Mouse (Mus musculus) fibroblast of lung, adult 2 months (primary cell): Measurements from ENCODE around the gene Foxl1.
A peak's percentile ranks its signal among the peaks of the same experiment; 100 is the strongest.

Source experiments
- DNase-seq: peaks from one replicate; pipeline ENCODE4 v3.0.0-alpha.2; 2011; ENCODE audit warnings: low read depth

Foxl1 gene

DNA sequence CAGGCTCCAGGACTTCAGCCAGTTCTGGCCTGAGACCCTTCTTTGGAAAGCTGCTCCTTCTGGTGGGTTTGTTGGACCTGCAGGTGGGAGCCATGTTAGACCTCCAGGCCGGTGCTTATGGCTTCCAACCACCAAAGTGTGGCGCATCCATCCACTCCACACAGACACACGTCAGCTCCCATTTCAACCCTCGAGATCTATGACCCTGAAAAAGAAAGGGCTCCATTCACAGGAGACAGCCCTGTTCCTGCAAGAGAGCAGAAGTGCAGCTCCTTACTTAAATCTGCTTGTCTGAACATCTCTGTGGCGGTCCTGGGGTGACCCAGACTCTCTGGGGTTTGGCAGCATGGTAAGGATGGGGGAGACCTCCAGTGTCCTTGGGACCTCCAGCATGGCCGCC is 34.2 kb upstream of the Foxl1 start:
- no peak for DNase-seq

DNA sequence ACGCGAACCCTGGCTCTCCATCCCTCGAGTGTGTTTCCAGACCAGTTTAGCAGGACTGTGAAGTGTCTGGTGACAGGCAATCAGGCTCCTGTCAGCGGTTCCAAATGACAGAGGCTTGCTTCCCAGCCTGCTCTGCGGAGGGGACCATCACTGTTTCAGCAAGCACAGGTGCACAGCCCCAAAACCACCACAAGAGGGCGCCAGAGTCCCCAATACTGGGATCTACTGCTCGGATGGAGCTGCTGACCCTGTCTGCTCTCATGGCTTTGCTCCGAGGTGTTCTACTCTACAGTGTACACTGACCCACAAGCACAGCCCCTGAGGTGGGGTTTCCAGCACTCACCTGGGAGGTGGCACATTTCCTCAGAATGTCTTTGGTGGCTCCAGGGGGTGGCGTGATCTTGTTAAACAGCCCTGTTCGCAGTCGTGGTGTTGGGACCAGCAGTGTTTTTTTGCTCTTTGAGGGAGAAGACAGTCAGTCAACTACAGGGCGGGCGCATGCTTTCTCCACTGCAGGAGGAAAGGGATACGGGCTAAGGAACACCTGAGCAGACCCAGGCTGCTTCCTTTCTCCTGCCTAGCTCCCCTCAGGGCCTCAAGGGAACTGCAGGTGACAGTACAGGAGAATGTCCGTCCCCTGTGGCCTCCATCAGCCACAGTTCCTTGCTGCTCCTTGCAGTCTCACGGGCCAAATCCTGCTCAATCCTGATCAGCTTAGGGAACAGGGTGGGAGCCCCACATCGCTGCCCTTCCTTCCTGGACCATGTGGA is 23.5 kb upstream of the Foxl1 start:
- DNase-seq = no peak

DNA sequence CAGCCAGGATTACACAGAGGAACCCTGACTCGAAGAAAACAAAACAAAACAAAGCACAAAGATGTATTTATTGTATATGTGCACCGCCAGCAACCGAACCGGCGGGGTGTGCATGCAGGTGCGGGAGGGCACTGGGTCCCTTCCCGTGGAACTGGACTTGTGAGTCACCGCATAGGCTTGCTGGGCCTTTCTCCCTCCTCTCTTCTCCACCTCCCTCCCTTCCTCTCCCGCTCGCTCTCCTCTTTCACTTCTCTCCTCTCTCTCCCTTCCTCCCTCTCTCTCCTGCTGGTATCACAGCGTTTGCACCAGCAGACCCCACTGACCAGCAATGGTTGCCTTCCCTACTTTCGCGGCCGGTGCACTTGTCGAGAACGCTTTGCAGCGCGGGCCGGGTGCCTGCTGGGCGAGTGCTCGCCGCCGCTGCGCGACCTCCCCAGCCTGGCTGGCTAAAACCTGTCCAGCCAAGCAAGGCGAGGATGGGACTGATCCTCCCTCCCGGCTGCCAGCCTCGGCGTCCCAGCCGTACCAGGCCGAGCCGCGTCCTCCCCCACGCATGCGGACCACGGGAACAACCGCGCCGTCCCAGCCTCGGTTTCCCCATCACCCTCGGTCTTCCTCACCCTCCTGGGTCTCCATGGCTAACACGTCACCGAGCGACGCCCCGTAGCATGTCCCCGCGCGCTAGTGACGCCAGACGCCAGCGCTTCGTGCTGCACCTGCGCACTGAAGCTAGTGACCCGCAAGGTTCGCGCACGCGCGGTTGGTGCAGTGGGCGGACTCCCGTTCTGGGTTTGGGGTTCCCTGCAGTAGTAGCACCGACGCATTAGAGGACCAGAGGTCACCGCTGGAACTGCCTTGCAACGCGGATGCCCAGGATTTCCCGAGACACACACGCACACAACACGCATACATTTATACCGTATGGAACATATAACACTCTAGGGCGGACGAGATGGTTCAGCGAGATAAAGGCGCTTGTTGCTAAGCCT is 19.8 kb upstream of the Foxl1 start, which contains the start of gene Mthfsd:
Gene Mthfsd (minus strand): TSS at position 725 of the 989 bp plus-strand sequence.
- DNase-seq = peak; percentile 95

DNA sequence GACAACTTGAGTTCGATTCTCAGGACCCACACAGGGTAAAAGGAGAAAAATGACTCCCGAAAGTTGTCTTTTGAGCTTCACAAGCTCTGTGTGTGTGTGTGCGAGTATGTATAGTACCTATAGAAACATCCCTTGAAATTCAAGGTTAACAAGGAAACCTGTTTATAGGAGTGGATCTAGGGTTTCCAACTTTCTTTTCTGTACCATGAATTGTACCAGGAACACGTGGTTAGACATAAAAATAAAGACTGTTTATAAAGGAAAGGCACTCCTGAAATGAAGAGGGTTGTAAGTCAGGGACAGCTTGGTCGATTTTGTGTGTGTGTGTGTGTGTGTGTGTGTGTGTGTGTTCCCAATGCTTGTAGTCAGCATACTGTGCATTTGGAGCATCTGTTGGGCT is 19.1 kb upstream of the Foxl1 start:
- DNase-seq = no peak

DNA sequence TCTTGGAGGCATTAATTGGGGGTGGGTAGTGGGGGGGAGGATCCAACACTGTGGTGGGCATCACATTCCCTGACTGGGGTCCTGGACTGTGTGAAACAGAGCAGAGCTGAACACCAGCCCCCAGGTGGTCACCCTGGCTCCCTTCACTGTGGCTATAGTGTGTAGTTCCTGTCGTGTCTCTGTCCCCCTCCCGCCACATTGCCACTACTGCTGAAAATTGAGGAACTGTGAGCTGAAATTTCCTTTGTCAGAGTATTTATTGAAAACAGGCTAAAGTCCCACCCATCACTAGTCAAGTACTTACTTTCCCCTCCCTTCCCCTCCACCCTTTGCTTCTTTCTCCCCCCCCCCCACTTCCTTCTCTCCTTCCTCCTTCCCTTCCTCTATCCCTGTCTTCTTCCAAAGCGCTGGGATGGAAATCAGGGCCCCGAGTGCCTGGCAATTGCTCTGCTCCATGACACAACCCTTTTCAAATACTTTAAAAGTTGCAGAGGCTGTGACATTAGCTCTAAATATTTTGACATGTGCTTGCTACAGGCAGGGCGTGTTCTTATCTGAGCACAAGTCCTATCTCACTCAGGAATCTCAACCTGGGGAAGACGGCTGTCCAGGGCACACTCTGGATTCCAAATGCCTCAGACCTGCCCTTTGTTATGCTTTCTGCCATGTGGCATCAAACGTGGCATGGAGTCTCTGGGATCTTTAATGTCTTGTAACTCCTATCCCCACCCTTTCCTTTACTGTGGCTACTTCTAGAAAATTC is 16.4 kb upstream of the Foxl1 start:
- no peak for DNase-seq

DNA sequence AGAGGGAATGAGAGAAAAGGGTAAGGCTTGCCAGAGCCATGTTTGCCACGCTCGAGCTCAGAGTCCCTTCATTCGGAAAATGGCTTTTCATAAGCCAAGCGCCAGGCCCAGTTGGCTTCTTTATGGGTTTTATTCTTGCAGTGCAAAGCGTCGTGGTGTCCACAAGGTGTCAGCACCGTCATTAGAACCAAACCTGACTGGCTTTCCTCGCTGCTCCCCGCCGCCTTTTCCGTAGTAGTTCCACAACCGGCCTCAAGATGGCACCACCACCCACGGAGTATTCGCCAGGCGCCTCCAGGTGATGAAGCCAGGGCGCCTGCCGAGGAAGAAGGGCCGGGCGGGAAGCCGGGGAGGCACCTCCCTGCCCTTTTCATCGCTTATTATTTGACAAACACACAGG is 14.5 kb upstream of the Foxl1 start:
- DNase-seq = peak; percentile 74

DNA sequence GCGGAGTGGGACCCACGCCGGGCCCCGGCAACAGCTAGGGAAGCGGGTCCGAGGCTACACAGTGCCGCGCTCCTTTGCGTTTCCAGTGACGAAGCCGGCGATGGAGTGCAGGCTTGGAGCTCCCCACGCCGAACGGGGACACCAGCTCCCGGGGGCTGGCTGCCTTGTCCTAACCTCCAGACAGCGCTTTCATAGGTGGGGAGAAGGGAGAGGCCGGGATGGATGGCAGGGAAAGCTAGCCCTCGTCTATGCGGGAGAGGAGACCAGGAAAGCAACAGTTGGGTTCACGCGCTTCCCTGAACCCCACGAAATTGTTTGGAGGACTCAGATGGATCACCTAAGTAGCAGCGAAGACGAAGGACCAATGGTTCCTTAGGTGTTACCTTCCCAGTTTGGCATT is 12.6 kb upstream of the Foxl1 start:
- DNase-seq = no peak

DNA sequence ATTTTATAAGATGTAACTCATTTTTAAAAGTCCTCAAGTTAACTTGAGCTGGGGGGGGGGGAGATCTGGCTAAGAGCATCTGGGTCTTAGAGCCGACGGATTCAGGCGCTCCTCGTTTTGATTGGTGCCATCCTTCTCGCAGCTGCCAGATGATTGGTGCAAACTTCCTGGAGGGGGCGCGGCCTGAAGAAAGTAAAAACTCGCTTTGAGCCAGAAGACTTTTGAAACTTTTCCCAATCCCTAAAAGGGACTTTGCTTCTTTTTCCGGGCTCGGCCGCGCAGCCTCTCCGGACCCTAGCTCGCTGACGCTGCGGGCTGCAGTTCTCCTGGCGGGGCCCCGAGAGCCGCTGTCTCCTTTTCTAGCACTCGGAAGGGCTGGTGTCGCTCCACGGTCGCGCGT is 11.8 kb upstream of the Foxl1 start, which contains the start of gene Foxc2:
Gene Foxc2 (plus strand): TSS at position 224 of the 400 bp plus-strand sequence.
- DNase-seq = peak; percentile 86

DNA sequence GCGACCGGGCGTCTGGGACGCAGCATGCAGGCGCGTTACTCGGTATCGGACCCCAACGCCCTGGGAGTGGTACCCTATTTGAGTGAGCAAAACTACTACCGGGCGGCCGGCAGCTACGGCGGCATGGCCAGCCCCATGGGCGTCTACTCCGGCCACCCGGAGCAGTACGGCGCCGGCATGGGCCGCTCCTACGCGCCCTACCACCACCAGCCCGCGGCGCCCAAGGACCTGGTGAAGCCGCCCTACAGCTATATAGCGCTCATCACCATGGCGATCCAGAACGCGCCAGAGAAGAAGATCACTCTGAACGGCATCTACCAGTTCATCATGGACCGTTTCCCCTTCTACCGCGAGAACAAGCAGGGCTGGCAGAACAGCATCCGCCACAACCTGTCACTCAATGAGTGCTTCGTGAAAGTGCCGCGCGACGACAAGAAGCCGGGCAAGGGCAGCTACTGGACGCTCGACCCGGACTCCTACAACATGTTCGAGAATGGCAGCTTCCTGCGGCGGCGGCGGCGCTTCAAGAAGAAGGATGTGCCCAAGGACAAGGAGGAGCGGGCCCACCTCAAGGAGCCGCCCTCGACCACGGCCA is 11.1 kb upstream of the Foxl1 start:
- no peak for DNase-seq

DNA sequence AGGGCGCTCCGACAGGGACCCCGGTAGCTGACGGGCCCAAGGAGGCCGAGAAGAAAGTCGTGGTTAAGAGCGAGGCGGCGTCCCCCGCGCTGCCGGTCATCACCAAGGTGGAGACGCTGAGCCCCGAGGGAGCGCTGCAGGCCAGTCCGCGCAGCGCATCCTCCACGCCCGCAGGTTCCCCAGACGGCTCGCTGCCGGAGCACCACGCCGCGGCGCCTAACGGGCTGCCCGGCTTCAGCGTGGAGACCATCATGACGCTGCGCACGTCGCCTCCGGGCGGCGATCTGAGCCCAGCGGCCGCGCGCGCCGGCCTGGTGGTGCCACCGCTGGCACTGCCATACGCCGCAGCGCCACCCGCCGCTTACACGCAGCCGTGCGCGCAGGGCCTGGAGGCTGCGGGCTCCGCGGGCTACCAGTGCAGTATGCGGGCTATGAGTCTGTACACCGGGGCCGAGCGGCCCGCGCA is 10.5 kb upstream of the Foxl1 start:
- DNase-seq = no peak

DNA sequence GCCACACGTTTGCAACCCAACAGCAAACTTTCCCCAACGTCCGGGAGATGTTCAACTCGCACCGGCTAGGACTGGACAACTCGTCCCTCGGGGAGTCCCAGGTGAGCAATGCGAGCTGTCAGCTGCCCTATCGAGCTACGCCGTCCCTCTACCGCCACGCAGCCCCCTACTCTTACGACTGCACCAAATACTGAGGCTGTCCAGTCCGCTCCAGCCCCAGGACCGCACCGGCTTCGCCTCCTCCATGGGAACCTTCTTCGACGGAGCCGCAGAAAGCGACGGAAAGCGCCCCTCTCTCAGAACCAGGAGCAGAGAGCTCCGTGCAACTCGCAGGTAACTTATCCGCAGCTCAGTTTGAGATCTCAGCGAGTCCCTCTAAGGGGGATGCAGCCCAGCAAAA is 9.8 kb upstream of the Foxl1 start:
- DNase-seq = no peak

DNA sequence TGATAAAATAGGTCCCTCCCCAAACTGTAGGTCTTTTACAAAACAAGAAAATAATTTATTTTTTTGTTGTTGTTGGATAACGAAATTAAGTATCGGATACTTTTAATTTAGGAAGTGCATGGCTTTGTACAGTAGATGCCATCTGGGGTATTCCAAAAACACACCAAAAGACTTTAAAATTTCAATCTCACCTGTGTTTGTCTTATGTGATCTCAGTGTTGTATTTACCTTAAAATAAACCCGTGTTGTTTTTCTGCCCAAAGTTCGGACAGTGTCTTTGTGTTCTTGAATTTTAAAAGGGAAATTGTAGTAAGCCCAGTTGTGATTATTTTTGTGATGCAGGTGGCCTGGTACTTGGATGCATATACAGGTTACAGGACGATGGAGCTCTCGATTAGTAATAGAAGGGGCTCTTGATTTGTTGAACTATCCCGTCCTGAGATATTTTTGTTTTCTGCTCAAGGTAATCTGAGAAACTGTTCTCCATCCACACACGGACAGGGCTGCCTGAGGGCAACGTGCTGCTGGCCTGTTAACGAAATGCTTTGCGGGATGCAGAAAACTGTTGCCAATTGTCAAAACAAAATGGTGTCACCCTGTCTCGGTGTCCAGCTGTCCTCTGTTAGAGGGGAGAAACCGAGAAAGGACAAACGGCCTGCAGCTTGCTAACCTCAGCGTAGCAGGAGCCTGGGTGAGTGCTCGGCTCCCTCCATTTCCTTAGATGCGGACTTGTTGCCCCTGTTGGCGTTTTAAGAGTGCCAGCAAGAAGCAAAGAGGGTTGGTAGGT is 8.9 kb upstream of the Foxl1 start:
- DNase-seq = no peak

DNA sequence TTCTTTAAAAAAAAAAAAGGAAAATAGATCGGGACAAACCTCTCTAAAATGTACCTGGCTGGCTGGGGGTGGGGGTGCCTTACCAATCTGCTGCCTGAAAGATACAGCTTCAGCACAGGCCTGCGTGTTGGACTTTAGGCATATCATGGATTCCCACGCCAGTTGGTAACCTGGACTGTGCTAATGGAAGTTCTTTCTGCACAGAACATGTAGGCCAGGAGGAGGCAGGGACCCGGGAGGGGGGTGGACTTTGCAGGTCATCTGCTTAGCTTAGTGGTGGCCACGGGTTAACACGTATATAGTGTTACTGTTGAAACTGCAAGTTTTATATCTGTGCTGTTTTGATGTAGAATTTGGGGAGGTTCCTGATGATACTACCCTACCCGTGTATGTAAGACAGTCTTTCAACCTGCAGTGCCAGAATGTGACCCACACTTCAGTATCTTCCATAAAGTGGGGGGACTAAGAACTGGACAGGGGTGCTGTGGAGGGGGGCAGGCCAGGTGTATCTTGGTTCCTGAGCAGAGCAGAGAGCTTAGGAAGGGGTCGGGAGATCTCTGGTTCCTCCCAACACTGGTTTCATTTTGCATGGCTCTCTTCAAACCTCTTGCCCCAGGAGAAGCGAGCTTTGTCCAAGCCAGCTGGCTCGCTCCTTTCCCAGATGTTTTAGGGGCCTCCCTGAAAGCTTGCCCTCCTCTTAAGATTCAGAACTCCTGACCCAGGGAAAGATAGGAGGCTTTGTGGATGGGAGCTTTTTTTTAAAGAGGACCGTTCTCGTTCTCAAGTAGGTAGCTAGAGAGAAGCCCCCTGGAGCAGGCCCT is 7.9 kb upstream of the Foxl1 start:
- no peak for DNase-seq

DNA sequence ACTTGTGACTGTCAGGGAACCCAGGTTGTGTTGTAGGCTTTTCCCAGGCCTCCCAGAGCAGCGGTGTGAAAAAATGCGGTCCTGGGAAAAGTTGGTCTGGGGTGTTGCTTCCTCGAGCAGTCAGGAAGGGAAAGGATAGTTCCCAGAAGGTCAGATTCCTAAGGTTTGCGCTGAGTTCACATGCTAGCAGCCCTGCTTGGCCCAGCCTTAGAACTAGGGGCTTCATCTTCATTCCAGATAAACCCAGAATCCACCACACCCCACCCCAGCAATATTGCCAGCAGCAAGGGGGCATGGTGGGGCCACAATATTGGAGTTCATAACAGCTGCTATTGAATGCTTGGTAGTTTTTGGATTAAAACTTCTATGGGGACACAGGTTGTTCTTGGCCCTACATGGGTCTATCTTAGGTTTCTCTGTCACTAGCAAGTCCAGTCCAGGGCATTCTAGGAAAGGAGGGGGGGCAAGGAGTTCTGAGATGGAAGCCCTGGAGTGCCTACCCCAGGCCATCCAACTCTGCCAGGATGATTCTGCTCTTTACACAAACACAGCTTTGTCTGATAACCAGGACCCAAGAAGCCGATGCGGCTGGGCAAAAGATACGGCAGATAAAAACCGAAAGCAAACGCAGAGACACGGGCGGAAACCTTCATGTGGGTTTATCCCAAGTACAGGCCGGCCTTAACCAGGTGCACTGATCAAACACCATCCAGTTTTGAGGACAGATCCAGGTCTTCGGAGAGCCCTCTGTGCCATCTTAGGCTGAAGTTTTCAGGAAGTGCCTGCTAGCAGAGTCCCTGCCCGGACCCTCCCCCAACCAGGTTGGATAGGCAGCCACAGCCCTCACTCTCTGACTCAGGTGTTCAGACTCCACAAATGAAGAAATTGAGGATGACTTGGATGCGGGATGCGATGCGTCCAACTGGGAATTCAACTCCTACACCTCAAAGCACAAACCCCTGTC is 7.0 kb upstream of the Foxl1 start:
- DNase-seq = no peak

DNA sequence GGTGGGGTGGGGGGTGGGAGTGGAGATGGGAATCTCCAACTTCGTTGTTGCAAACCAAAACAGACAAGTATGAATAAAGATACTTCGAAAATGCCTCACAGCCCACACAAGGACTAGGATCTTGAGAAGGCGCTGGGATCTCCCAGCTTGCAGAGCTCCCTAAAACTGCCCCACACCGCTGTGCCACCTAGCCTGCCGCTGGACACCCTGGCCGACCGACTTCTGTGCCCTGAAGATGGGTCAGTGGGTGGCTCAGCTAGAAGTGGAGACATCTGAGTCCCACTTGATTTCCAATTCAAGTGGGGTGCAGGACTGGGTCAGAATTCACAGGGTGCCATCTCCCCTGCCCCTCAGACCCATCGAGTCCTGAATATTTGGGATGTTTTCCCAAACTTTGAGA is 6.0 kb upstream of the Foxl1 start:
- no peak for DNase-seq

DNA sequence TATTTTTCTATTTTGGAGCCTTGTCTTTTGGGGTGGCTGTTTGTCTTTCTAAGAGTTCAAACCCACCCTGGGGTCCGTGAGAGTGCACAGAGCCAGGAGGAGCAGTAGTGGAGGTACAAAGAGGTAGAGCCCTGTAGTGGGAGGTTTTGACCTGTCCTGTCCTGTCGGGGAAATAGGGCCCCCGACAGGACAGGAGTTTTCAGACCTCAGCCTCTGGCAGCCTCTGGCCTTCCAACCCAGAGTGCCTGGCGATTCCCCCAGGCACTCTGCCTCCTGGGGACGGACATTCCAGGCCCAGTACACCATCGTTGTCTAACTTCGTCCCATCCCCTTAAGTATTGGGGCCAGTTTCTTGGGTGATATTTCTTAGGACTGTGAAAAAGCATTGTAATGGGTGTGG is 5.4 kb upstream of the Foxl1 start:
- DNase-seq = no peak

DNA sequence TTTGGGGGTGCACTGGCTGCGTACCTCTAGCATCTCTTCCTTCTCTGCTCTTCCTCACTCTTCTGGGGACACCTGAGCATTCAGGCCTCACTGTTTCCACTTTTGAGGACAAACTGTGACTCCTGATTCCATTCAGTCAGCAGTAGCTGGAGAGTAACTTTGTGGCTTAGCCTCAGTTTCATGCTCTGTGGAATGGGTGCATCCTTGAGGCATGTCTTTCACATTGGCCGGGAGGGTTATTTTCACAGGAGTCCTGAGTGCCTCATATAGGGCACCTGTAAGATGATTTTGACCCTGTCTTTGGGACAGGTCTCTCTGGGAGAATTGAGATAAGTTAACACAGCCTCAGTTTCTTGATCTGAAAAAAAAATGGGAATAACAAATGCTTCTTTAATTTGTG is 4.6 kb upstream of the Foxl1 start:
- no peak for DNase-seq

DNA sequence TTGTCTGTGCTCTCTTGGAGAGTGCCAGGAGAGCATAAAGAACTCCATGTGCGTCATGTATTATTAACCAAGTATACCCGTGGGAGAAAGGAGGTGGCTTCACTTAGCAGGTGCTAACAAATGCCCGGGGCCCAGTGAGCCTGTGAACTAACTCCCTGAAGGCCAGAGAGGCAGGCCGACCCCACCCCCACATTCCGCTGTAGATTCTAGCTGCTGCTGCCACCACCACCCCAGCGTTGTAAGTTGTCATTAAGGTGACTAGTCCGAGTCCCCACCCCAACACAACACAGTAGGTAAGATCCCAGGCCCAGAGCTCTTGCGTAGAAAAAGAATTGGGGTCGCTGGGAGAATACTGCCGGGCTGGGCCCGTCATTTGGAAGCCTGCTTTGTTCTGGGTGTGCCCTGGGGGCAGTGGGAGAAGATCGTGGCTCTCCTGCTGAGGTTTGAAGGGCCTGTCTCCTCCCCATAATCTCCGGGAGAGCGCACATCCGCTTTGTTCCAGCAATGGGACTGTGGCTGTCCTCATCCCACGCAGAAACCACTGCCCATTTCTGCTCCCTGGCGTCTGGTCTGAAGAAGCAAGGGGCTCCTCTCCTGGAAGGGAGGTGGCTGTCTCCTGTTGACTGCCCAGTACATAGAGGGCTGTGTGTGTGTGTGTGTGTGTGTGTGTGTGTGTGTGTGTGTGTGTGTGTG is 3.0 kb upstream of the Foxl1 start:
- no peak for DNase-seq
